Mouse (Mus musculus) spleen, adult 2 months (tissue): ENCODE data around the gene Eps8l2. TPM values are rescaled to one million over a fixed set of nuclear protein-coding genes. Genes with fewer than 3 reads are reported as not detected.
A peak's percentile ranks its signal among the peaks of the same experiment; 100 is the strongest.

Source experiments
- DNase-seq, 2 experiments: peaks; one replicate each; pipeline versions ENCODE4 v3.0.0 to v3.0.0-alpha.2; 2012 to 2021; ENCODE audit warnings: low spot score in 2 of 2, low read depth in 1 of 2
- H3K27ac ChIP-seq: fragments of 200-500 bp; 2 replicates; pipeline ENCODE4 v1.5.1; 2012; ENCODE audit warnings: low read length, inconsistent platforms; ENCODE audit not compliant: insufficient read depth
- H3K27me3 ChIP-seq: fragments of 200-500 bp; 2 replicates; pipeline ENCODE4 v1.6.1; 2012; ENCODE audit warnings: mild to moderate bottlenecking, moderate library complexity, low read length, inconsistent platforms; ENCODE audit not compliant: control insufficient read depth, insufficient read depth
- H3K36me3 ChIP-seq: fragments of 200-500 bp; 2 replicates; pipeline ENCODE4 v1.6.1; 2012; ENCODE audit warnings: mild to moderate bottlenecking, low read length, inconsistent platforms; ENCODE audit not compliant: control insufficient read depth, insufficient read depth
- H3K4me1 ChIP-seq: fragments of 200-500 bp; 2 replicates; pipeline ENCODE4 v1.6.1; 2011; ENCODE audit warnings: inconsistent platforms; ENCODE audit not compliant: control insufficient read depth, insufficient read depth, insufficient read length
- H3K4me3 ChIP-seq: fragments of 200-500 bp; 2 replicates; pipeline ENCODE4 v1.5.1; 2011; ENCODE audit warnings: mild to moderate bottlenecking, inconsistent platforms; ENCODE audit not compliant: insufficient read depth, insufficient read length; ENCODE audit errors: extremely low read depth
- CTCF ChIP-seq: fragments of 200-500 bp; IDR thresholded peaks from 2 replicates; pipeline ENCODE4 v1.5.1; 2011; ENCODE audit warnings: mild to moderate bottlenecking, inconsistent platforms; ENCODE audit not compliant: insufficient read depth, insufficient read length, insufficient replicate concordance; ENCODE audit errors: extremely low read depth
- POLR2A ChIP-seq: fragments of 200-500 bp; IDR thresholded peaks from 2 replicates; pipeline ENCODE4 v1.6.1; 2011; ENCODE audit warnings: low read depth, low read length, inconsistent platforms
- WGBS: fragments of 180-500 bp; shearing (Covaris S2); methylation state at CpG from one replicate; pipeline ENCODE4 v1.1.7; 2018; 5-methylcytosine and 5-hydroxymethylcytosine counted together
- polyA plus RNA-seq: library from polyadenylated mRNA; depleted of rRNA; stranded (reverse); fragments of >200 nt; gene quantifications from 2 replicates; pipeline ENCODE4 v1.2.3, GENCODE M21; 2012

The Eps8l2 gene
- polyA plus RNA-seq, 1 experiment = 2.5 TPM

DNA sequence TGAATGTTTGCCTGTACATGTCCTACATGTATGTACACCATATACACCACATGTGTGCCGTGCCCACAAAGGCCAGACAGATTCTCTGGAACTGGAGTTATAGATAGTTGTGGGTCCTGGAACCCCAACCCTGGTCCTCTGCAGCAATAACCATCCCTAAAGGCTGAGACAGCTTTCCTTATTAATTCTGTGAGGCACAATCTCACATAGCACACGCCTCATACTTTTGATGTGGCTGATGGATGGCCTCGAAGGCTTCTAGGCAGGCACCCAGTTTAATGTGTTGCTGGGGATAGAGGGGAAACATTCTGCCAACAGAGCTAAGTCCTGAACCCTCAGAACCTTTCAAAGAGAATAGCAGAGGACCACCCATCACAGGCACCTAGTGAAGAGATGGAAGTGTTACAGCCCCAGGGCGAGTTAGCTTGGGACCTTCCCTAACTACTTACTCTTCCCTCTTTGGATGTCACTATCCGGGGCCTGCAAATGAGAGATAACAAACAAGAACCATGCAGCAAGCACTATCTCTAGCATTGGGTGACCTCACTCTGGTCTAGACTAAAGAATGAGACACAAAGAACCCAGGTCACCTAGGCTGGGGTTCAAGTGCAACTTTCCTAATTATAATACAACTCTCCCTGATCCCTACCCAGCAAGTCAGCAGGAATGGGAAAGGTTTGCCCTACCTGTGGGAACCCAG lies 25.8 kb downstream of the Eps8l2 start:
- DNase-seq = no peak
- Histone ChIP-seq H3K27ac (no peak overlapping the region), H3K27me3 (no peaks in the 10 kb centered on the region), H3K4me1 (peaks cover 2% of the 10 kb centered on the region), H3K4me3 (no peak overlapping the region), H3K36me3 (no peaks in the 10 kb centered on the region)
- no peak for TF ChIP-seq CTCF
- no peak for TF ChIP-seq POLR2A
- 75% methylated on average over 5 of the region's 5 CpGs for WGBS

- Histone ChIP-seq H3K27ac (no peak overlapping the region), H3K27me3 (no peaks in the 10 kb centered on the region), H3K4me1 (peaks cover 5% of the 10 kb centered on the region), H3K36me3 (no peaks in the 10 kb centered on the region), H3K4me3 (no peak overlapping the region)
- no peak for DNase-seq
- TF ChIP-seq CTCF = no peak
- TF ChIP-seq POLR2A = no peak
- WGBS = 81% methylated on average over 3 of the region's 3 CpGs
These were observed 26.4 kb downstream of the Eps8l2 start for GRCm38 (mm10) chr7:141365049-141365445.

- DNase-seq = no peak
- no peak for TF ChIP-seq CTCF
- TF ChIP-seq POLR2A = no peak
- Histone ChIP-seq H3K4me3 (no peak overlapping the region), H3K4me1 (peaks cover 10% of the 10 kb centered on the region), H3K36me3 (no peaks in the 10 kb centered on the region), H3K27ac (no peak overlapping the region), H3K27me3 (no peaks in the 10 kb centered on the region)
- WGBS = 72% methylated on average over 4 of the region's 4 CpGs
These were observed 28.7 kb downstream of the Eps8l2 start for GRCm38 (mm10) chr7:141367358-141367757.

DNA sequence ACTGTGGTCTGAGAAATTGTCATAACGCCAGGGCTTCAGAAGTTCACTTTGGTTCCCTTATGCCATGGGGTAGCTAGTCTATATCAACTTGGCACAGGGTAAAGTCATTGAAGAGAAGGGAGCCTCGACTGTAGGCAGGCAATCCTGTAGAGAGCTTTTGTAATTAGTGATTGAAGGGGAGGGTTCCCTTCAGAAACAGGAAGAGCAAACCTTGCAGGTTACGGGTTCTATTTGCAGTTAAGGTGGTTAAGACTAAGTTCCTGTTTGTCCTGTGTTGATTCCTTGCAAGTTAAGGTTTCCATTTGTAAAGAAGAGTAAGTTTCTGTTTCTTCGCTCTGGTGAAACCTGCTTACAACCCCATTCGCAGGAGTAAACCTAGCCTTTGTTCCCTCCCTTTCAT lies 31.2 kb downstream of the Eps8l2 start:
- no peak for DNase-seq
- Histone ChIP-seq H3K4me1 (peaks cover 10% of the 10 kb centered on the region), H3K27ac (peak overlapping the region; percentile 43), H3K36me3 (no peaks in the 10 kb centered on the region), H3K4me3 (no peak overlapping the region), H3K27me3 (no peaks in the 10 kb centered on the region)
- TF ChIP-seq CTCF (no peak), POLR2A (no peak)
- 28% methylated on average over 5 of the region's 5 CpGs for WGBS

DNA sequence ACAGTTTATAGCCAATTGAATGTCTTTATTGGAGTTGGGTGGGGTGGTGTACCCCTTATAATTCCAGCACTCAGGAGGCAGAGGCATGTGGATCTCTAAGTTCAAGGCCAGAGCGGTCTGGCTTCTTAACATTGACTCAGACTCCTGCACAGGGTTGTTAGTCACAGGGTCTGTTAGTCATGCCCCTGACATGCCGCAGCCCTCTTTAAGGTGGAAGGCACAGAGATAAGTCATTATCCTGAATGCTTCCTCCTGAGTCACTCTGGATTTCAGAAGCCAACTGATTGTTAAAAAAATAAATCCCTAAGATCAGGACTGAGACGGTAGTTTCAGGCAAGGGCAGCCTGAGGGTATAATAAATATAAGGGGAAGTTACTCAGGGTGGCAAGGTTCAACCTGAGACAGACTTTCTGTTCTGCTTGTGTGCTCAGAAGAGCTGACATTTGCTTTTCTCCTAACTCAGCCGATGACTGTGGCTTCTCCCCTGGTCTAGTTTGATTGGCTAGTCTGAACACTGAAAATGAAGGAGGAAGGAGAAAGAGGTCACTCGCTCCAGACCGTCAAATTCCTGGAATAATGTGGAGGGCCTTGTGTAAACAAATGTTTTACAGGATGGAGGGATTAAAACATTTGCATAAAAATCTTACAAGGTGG lies 33.4 kb downstream of the Eps8l2 start:
- Histone ChIP-seq H3K4me1 (peaks cover 10% of the 10 kb centered on the region), H3K27me3 (no peaks in the 10 kb centered on the region), H3K27ac (peak overlapping the region; percentile 9; the same call in 1 of the 2 replicates), H3K36me3 (no peaks in the 10 kb centered on the region), H3K4me3 (no peak overlapping the region)
- WGBS = 40% methylated on average over 6 of the region's 6 CpGs
- TF ChIP-seq POLR2A (no peak), CTCF (no peak)
- DNase-seq = no peak

GRCm38 (mm10) chr7:141373611-141374010 lies 34.9 kb downstream of the Eps8l2 start:
- H3K4me1 ChIP-seq = peaks cover 10% of the 10 kb centered on the region
- no peak for DNase-seq
- no peak overlapping the region for H3K27ac ChIP-seq
- H3K27me3 ChIP-seq = no peaks in the 10 kb centered on the region
- H3K36me3 ChIP-seq = no peaks in the 10 kb centered on the region
- 88% methylated on average over 6 of the region's 6 CpGs for WGBS
- H3K4me3 ChIP-seq = no peak overlapping the region
- TF ChIP-seq POLR2A = no peak
- TF ChIP-seq CTCF = no peak

DNA sequence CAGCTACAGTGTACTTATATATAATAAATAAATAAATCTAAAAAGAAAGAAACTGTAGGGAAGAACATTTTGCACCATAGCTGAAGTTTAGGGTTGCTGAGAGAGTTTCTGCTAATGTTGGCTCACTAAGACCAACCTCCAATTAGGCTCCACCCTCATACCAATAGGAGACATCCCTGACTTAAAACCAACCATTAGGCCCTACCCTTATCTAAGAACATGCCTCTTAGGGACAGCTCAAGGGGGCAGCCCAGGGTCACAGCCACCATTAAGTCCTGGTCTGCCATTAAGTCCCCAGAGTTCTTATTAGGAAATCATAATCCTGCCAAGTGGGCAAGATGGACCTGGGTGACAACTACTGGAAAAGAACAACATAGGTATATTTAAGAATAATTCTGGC lies 35.7 kb downstream of the Eps8l2 start:
- Histone ChIP-seq H3K4me1 (peaks cover 8% of the 10 kb centered on the region; the same call in 1 of the 2 replicates), H3K27me3 (no peaks in the 10 kb centered on the region), H3K36me3 (no peaks in the 10 kb centered on the region), H3K4me3 (no peak overlapping the region), H3K27ac (no peak overlapping the region)
- DNase-seq = no peak
- TF ChIP-seq POLR2A = no peak
- no peak for TF ChIP-seq CTCF
